Mouse (Mus musculus) myocyte (in vitro differentiated cells): Measurements from ENCODE around the gene Tspan14. TPM values are rescaled to one million over a fixed set of nuclear protein-coding genes. Genes with fewer than 3 reads are reported as not detected.

Source experiments
- H3K27me3 ChIP-seq: one replicate; pipeline ENCODE4 v1.6.1; 2011; ENCODE audit not compliant: control insufficient read depth, insufficient read depth, insufficient read length
- H3K36me3 ChIP-seq: one replicate; pipeline ENCODE4 v1.6.1; 2011; ENCODE audit not compliant: control insufficient read depth, insufficient read depth
- H3K4me2 ChIP-seq: one replicate; pipeline ENCODE4 v1.6.1; 2011; ENCODE audit warnings: low read depth, control low read depth
- H3K4me3 ChIP-seq: one replicate; pipeline ENCODE4 v1.5.1; 2011; ENCODE audit warnings: mild to moderate bottlenecking, control low read depth, moderate library complexity
- H3K79me2 ChIP-seq: one replicate; pipeline ENCODE4 v1.6.1; 2011; ENCODE audit not compliant: control insufficient read depth, insufficient read depth
- H3ac ChIP-seq: one replicate; pipeline ENCODE4 v1.6.1; 2011; ENCODE audit not compliant: control insufficient read depth, insufficient read length
- CEBPB ChIP-seq: IDR thresholded peaks from 2 replicates; pipeline ENCODE4 v1.6.1; 2011; ENCODE audit warnings: mild to moderate bottlenecking, moderate library complexity; ENCODE audit not compliant: poor library complexity, insufficient read depth, severe bottlenecking
- E2F4 ChIP-seq: IDR thresholded peaks from one replicate; pipeline ENCODE4 v1.6.1; 2011; ENCODE audit warnings: mild to moderate bottlenecking, control low read depth, moderate library complexity; ENCODE audit not compliant: insufficient read depth
- MAX ChIP-seq: IDR thresholded peaks from one replicate; pipeline ENCODE4 v1.6.1; 2011; ENCODE audit warnings: low read depth, mild to moderate bottlenecking, control low read depth
- MYOD1 ChIP-seq, 3 experiments: IDR thresholded peaks; one replicate each; pipeline ENCODE4 v1.6.1; 2011; ENCODE audit warnings: control low read depth in 2 of 3, low read depth in 2 of 3, mild to moderate bottlenecking in 2 of 3, moderate library complexity in 1 of 3; ENCODE audit not compliant: insufficient read length in 2 of 3, control insufficient read depth in 1 of 3
- MYOG ChIP-seq, 3 experiments: IDR thresholded peaks; one replicate each; pipeline ENCODE4 v1.6.1; 2011; ENCODE audit warnings: control low read depth in 2 of 3, low read depth in 2 of 3, mild to moderate bottlenecking in 2 of 3; ENCODE audit not compliant: insufficient read length in 2 of 3, control insufficient read depth in 1 of 3, insufficient read depth in 1 of 3
- POLR2A ChIP-seq: IDR thresholded peaks from one replicate; pipeline ENCODE4 v1.6.1; 2011; ENCODE audit warnings: low read depth, mild to moderate bottlenecking, control low read depth, moderate library complexity; ENCODE audit not compliant: insufficient read length
- POLR2AphosphoS2 ChIP-seq: IDR thresholded peaks from one replicate; pipeline ENCODE4 v1.6.1; 2011; ENCODE audit warnings: low read depth, control low read depth; ENCODE audit not compliant: insufficient read length
- REST ChIP-seq: IDR thresholded peaks from one replicate; pipeline ENCODE4 v1.6.1; 2011; ENCODE audit warnings: mild to moderate bottlenecking, control low read depth, moderate library complexity; ENCODE audit not compliant: insufficient read depth, insufficient read length
- SRF ChIP-seq: IDR thresholded peaks from one replicate; pipeline ENCODE4 v1.6.1; 2011; ENCODE audit warnings: low read depth; ENCODE audit not compliant: control insufficient read depth, insufficient read length
- TCF12 ChIP-seq: IDR thresholded peaks from one replicate; pipeline ENCODE4 v1.6.1; 2011; ENCODE audit warnings: mild to moderate bottlenecking, control low read depth; ENCODE audit not compliant: poor library complexity, insufficient read depth, severe bottlenecking
- TCF3 ChIP-seq: IDR thresholded peaks from one replicate; pipeline ENCODE4 v1.6.1; 2011; ENCODE audit warnings: low read depth, control low read depth; ENCODE audit not compliant: insufficient read length
- USF1 ChIP-seq: IDR thresholded peaks from one replicate; pipeline ENCODE4 v1.6.1; 2011; ENCODE audit warnings: low read depth, mild to moderate bottlenecking, control low read depth, moderate library complexity
- polyA plus RNA-seq: library from polyadenylated mRNA; unstranded; fragments of >200 nt; fragmentation: generic; extraction: Trizol; gene quantifications from one replicate; pipeline ENCODE4 v1.2.1, GENCODE M21; 2012; ENCODE audit warnings: missing spikeins

The Tspan14 gene
- polyA plus RNA-seq, 1 experiment, result 90.6 TPM

- Histone ChIP-seq H3ac (no peak overlapping the region), H3K4me2 (no peak overlapping the region), H3K36me3 (no peaks in the 10 kb centered on the region), H3K79me2 (no peaks in the 10 kb centered on the region), H3K27me3 (no peaks in the 10 kb centered on the region), H3K4me3 (no peak overlapping the region)
- TF ChIP-seq CEBPB (no peak), REST (no peak), MYOG (IDR thresholded peaks at IDR 0.05; ENCODE audit: control insufficient read depth in 1 of 3, insufficient read depth in 1 of 3, insufficient read length in 2 of 3, low read depth in 2 of 3) (no peak), USF1 (no peak), POLR2A (no peak), MAX (no peak), SRF (no peak), MYOD1 (IDR thresholded peaks at IDR 0.05; ENCODE audit: control insufficient read depth in 1 of 3, insufficient read length in 2 of 3, low read depth in 2 of 3) (no peak), TCF3 (no peak)
Measured at GRCm38 (mm10) chr14:40889704-40890103, 76.9 kb downstream of the Tspan14 start.

- Histone ChIP-seq H3K27me3 (no peaks in the 10 kb centered on the region), H3K79me2 (no peaks in the 10 kb centered on the region), H3K4me2 (no peak overlapping the region), H3ac (no peak overlapping the region), H3K4me3 (no peak overlapping the region), H3K36me3 (no peaks in the 10 kb centered on the region)
- TF ChIP-seq POLR2AphosphoS2, result no peak
- no peak for TF ChIP-seq MAX
- no peak for TF ChIP-seq USF1
- TF ChIP-seq TCF12, result no peak
- TF ChIP-seq E2F4, result no peak
- TF ChIP-seq TCF3, result no peak
- TF ChIP-seq MYOD1 (IDR thresholded peaks at IDR 0.05; ENCODE audit: control insufficient read depth in 1 of 3, insufficient read length in 2 of 3, low read depth in 2 of 3), result no peak
- TF ChIP-seq CEBPB, result no peak
- no peak for TF ChIP-seq MYOG (IDR thresholded peaks at IDR 0.05; ENCODE audit: control insufficient read depth in 1 of 3, insufficient read depth in 1 of 3, insufficient read length in 2 of 3, low read depth in 2 of 3)
- no peak for TF ChIP-seq POLR2A
- no peak for TF ChIP-seq REST
- TF ChIP-seq SRF, result no peak
Measured at GRCm38 (mm10) chr14:40889181-40889580, 77.4 kb downstream of the Tspan14 start.

GRCm38 (mm10) chr14:40886428-40887202 is 80.0 kb downstream of the Tspan14 start:
- H3K36me3 ChIP-seq, result no peaks in the 10 kb centered on the region
- no peak overlapping the region for H3ac ChIP-seq
- no peaks in the 10 kb centered on the region for H3K27me3 ChIP-seq
- no peak for TF ChIP-seq CEBPB
- TF ChIP-seq TCF3, result no peak
- no peak for TF ChIP-seq USF1
- no peak for TF ChIP-seq MAX
- no peak for TF ChIP-seq MYOG (IDR thresholded peaks at IDR 0.05; ENCODE audit: control insufficient read depth in 1 of 3, insufficient read depth in 1 of 3, insufficient read length in 2 of 3, low read depth in 2 of 3)
- no peak for TF ChIP-seq E2F4
- TF ChIP-seq SRF, result no peak
- no peak for TF ChIP-seq POLR2AphosphoS2
- no peak for TF ChIP-seq TCF12
- TF ChIP-seq POLR2A, result no peak
- no peak for TF ChIP-seq MYOD1 (IDR thresholded peaks at IDR 0.05; ENCODE audit: control insufficient read depth in 1 of 3, insufficient read length in 2 of 3, low read depth in 2 of 3)
- no peak for TF ChIP-seq REST
- no peaks in the 10 kb centered on the region for H3K79me2 ChIP-seq
- no peak overlapping the region for H3K4me2 ChIP-seq
- H3K4me3 ChIP-seq, result no peak overlapping the region

- H3ac ChIP-seq, result no peak overlapping the region
- peak overlapping the region; percentile 67 for H3K4me2 ChIP-seq
- TF ChIP-seq CEBPB, result no peak
- TF ChIP-seq SRF, result no peak
- no peak for TF ChIP-seq E2F4
- no peak for TF ChIP-seq TCF3
- H3K27me3 ChIP-seq, result no peaks in the 10 kb centered on the region
- no peaks in the 10 kb centered on the region for H3K79me2 ChIP-seq
- no peak overlapping the region for H3K4me3 ChIP-seq
- H3K36me3 ChIP-seq, result no peaks in the 10 kb centered on the region
Measured at GRCm38 (mm10) chr14:40885752-40886151, 80.9 kb downstream of the Tspan14 start.

GRCm38 (mm10) chr14:40885225-40885624 is 81.4 kb downstream of the Tspan14 start:
- no peaks in the 10 kb centered on the region for H3K36me3 ChIP-seq
- H3ac ChIP-seq, result no peak overlapping the region
- peak overlapping the region; percentile 67 for H3K4me2 ChIP-seq
- H3K4me3 ChIP-seq, result no peak overlapping the region
- H3K79me2 ChIP-seq, result no peaks in the 10 kb centered on the region
- no peak for TF ChIP-seq POLR2AphosphoS2
- peak in 1 of 3 experiments; percentile 17 for TF ChIP-seq MYOD1 (IDR thresholded peaks at IDR 0.05; ENCODE audit: control insufficient read depth in 1 of 3, insufficient read length in 2 of 3, low read depth in 2 of 3)
- no peak for TF ChIP-seq E2F4
- no peak for TF ChIP-seq USF1
- no peak for TF ChIP-seq SRF
- no peak for TF ChIP-seq TCF3
- TF ChIP-seq CEBPB, result 0 out of 2 replicates have a peak, but pooled peaks have one; percentile 8
- TF ChIP-seq POLR2A, result no peak
- no peak for TF ChIP-seq REST
- no peak for TF ChIP-seq MAX
- peak in 1 of 3 experiments; percentile 39 for TF ChIP-seq MYOG (IDR thresholded peaks at IDR 0.05; ENCODE audit: control insufficient read depth in 1 of 3, insufficient read depth in 1 of 3, insufficient read length in 2 of 3, low read depth in 2 of 3)
- TF ChIP-seq TCF12, result no peak
- no peaks in the 10 kb centered on the region for H3K27me3 ChIP-seq
